Mouse (Mus musculus): ENCODE results near the gene Lrrc45.
"Not testable (repeated sequence)": the region's sequence is repeated elsewhere in the genome, so short reads cannot be mapped to it uniquely, and the experiment has no call there.

The Lrrc45 gene

DNA sequence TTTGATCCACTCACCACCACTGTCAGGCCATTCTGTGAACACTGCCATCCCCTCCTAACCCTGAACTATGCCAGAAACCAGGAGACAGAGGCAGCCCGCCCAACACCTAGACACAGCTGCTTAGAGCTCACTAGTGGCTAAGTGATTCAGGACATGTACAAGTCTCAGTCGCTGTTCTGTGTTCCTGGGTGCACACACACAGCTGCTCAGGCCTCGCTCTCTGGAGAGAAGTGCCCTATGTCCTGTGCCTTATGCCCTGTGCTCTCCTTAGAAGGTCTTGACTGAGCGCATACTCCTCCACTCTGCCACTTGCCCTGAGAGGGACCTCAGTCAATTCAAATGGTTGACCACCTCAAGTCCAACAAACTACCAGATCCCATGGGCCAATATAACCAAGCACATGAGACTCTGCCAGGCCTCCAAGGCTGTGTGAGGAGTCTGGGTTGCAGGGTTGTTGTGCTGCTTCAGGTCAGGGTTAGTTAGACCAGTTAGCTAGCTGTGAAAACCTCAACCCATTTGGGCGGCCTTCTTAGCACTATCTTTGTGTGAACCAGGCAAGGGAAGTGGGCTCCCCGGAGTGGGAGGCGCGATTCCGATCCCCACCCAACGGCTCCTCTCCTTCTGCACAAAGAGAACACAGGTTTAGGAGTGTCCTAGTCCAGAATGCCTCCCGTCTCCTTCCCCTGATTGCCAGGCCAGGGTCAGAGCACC is 15.0 kb downstream of the Lrrc45 start:
- DNase-seq = no peak

- DNase-seq = not testable (repeated sequence)
These were observed 15.8 kb downstream of the Lrrc45 start for GRCm38 (mm10) chr11:120729432-120730050.

- DNase-seq = no peak
These were observed 16.7 kb downstream of the Lrrc45 start for GRCm38 (mm10) chr11:120730331-120730870.

- DNase-seq = no peak
These were observed 17.7 kb downstream of the Lrrc45 start for GRCm38 (mm10) chr11:120731395-120731794.

GRCm38 (mm10) chr11:120731858-120732680 is 18.3 kb downstream of the Lrrc45 start, which contains the start of gene Cbr2:
Gene Cbr2, minus strand, starts transcription at chr11:120732114.
- no peak for DNase-seq

DNA sequence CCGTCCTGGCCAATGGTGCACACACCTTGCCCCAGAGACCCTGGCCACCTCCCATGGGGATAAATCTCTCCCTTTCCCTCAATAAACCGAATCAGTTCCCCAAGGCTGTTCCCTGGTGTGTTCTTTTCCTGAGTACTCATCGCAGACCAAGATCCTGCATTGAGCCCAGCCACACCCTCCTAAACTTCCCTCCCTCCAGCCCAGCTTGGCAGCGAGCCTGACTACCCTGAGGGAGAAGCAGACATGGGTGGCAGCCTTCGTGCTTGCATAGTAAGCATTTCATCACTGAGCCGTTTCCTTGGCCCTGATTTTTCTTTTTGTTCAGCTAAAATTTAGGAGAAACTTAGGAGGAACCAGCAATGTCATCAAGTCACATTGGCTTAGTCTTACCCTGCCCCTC is 19.8 kb downstream of the Lrrc45 start:
- no peak for DNase-seq

GRCm38 (mm10) chr11:120736424-120736823 is 22.7 kb downstream of the Lrrc45 start:
- DNase-seq = no peak

GRCm38 (mm10) chr11:120740981-120741380 is 27.3 kb downstream of the Lrrc45 start:
- no peak for DNase-seq

- DNase-seq = no peak
These were observed 30.5 kb downstream of the Lrrc45 start for GRCm38 (mm10) chr11:120744121-120744701.

GRCm38 (mm10) chr11:120747974-120748373 is 34.2 kb downstream of the Lrrc45 start:
- DNase-seq = no peak

- DNase-seq = no peak
These were observed 35.7 kb downstream of the Lrrc45 start for GRCm38 (mm10) chr11:120749430-120749829.

GRCm38 (mm10) chr11:120751606-120752005 is 37.9 kb downstream of the Lrrc45 start:
- no peak for DNase-seq

DNA sequence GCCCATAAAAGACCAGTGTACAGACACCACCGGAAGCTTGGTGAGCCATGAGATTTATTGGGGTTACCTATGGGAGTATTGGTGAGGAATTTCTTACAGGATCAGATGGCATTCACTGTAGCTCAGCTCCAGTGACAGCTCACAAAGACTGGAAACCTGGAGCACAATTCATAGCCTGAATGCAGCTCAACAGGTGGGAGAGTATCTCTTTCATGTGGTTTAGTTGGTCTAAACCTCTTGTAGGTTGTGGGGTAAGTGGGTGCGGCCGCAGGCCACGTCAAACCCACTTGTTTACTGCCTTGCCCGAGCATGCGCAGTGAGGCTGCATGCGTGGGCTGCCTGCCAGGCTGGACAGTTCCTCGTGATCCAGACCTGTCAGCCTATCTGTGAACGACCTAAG is 46.5 kb downstream of the Lrrc45 start:
- no peak for DNase-seq

GRCm38 (mm10) chr11:120761811-120762671 is 48.3 kb downstream of the Lrrc45 start:
- no peak for DNase-seq

DNA sequence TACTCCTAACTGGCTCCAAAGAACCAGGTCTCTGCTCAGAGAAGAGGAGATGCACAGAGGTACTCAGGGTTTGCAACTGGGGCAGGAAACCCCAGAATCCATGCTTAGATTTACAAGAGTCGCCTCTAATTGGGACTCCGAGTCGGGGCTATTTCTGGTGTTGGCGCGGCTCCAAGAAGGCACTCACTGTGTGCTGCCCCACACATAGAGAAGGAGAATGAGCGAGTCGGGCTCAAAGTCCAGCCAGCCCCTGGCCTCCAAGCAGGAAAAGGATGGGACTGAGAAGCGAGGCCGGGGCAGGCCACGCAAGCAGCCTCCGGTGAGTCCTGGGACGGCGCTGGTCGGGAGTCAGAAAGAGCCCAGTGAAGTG is 48.9 kb downstream of the Lrrc45 start, which contains the start of gene Hmga1b:
Hmga1b (plus strand) TSS at position 123 of the 370 bp plus-strand sequence.
- DNase-seq = not testable (repeated sequence)

DNA sequence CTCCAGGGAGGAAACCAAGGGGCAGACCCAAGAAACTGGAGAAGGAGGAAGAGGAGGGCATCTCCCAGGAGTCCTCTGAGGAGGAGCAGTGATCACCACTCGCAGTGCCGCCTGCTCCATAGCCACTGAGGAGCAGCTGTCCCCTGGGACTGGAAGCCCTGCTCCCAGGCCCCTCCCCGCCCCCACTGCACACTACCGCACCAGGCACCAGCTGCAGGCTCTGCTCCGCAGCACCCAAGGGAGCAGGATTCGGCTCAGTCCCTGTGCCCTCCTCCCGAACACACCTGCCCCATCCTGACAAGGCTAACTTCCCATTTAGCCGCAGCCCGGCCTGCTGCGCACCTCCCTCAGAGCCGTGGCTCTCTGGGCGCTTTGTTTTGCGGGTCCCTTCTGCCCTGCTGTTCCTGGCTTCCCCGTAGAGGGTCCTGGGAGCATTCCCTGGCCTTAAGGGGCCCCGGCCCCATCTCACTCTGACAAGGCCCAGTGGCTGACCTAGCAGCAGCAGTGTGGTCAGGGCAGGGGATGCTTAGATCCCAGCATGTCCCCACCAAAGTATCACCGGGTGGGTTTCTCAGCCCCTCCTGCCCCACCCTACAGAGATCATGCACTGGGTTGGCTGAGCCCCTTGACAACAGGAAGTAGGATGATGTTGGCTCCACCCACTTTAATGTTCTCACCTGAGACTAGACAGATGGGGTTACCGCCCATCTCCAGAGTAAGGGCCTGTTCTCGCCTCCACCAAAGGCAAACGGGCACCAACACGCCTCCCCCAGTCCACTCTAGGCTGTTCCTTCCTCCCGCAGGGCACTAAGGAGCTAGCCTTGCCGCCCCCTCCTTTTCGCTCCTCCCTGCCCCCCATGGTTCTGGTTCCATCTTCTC is 49.6 kb downstream of the Lrrc45 start:
- DNase-seq = not testable (repeated sequence)

- DNase-seq = not testable (repeated sequence)
These were observed 53.3 kb downstream of the Lrrc45 start for GRCm38 (mm10) chr11:120767023-120767422.

DNA sequence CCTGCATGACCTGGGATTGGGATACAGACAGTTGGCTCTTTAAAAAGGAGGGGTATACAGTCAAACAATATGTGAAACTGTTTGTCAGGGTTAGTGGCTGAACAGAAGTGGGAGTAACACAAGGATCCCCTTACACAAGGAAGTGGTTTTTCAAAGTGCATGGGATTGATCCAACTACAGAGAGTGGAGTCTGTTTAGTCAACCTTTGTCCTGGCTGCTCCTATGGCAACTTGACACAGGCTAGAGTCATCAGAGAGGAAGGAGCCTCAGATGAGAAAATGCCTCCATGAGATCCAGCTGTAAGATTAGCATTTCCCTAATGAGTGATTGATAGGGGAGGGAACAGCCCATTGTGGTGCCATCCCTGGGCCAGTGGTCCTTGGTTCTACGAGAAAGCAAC is 54.5 kb downstream of the Lrrc45 start:
- no peak for DNase-seq

Measured in layer of hippocampus, adult 9-11 months (tissue).